Mouse (Mus musculus) frontal cortex, postnatal 36 days (tissue): ENCODE results near the gene Rab1b.
A peak's percentile ranks its signal among the peaks of the same experiment; 100 is the strongest.

Experiments used
- DNase-seq, 2 experiments: peaks; one replicate each; pipeline ENCODE4 v3.0.0; 2022; ENCODE audit warnings: low spot score in 2 of 2

Gene Rab1b

DNA sequence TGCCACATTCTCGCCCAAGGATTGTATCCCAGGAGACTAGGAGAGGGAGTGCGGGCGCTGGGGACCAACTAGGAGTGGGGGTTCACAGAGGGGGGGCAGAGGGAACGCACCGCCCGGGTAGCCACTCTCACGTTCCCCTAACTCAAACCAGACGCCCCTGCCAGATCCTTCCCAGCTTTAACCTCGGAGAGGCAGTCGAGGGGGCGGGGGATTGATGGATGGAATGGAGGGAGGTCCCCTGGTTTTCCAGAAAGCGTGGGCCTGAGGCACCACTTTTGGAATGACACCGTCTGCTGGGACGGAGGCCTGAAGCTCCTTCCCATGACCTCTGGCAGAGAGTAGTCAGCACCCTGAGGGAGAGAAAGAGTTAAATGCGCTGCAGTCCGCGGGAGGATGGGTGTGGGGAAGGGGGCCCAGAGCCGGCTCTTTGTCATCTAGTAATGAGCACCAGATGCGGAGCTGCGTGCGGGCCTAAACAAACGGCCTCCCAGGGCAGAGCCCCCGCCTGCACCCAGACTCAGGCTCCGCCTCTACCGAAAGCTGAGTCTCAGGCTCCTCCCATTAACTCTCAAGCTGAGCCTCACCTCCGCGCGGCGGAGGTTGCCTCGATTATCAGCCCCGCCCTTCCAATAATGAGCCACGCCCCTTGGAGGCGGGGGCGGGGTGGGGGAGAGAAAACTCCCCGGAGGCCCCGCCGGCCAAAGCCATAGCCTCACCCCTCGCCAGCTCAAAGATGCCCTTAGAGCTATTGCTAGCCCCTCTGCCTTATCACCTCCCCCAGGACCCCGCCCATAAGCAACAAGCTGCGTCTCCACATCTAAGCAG lies 35.1 kb downstream of the Rab1b start:
- DNase-seq: peak in 1 of 2 experiments; percentile 50

GRCm38 (mm10) chr19:5071077-5071476 lies 35.8 kb downstream of the Rab1b start:
- no peak for DNase-seq

DNA sequence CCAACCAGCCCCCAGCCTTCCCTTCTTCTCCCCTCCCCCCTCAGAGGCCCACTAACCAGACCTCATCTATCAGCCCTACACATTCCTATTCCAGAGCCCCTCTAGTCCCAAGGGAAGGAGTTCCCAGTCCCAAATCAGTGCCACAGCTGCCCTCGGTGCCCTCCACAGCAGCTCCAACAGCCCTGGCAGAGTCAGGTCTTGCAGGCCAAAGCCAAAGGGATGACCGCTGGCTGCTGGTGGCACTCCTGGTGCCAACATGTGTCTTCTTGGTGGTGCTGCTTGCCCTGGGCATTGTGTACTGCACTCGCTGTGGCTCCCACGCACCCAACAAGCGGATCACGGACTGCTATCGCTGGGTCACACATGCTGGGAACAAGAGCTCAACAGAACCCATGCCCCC lies 36.9 kb downstream of the Rab1b start:
- no peak for DNase-seq

DNA sequence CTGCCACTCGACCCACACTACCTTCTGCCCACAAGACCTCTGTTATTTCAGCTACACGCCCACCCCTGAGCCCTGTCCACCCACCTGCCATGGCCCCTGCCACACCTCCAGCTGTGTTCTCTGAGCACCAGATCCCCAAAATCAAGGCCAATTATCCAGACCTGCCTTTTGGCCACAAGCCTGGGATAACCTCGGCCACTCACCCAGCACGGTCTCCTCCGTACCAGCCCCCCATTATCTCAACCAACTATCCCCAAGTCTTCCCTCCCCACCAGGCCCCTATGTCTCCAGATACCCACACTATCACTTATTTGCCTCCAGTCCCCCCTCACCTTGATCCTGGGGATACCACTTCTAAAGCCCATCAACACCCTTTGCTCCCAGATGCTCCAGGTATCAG lies 37.4 kb downstream of the Rab1b start:
- DNase-seq: no peak

GRCm38 (mm10) chr19:5068570-5069234 lies 38.2 kb downstream of the Rab1b start:
- DNase-seq: no peak

GRCm38 (mm10) chr19:5067867-5068569 lies 38.9 kb downstream of the Rab1b start, which contains the start of gene Cd248:
Gene Cd248, plus strand, starts transcription at chr19:5068078.
- DNase-seq: peak in 1 of 2 experiments; percentile 15

GRCm38 (mm10) chr19:5067040-5067799 lies 39.7 kb downstream of the Rab1b start:
- DNase-seq: no peak

DNA sequence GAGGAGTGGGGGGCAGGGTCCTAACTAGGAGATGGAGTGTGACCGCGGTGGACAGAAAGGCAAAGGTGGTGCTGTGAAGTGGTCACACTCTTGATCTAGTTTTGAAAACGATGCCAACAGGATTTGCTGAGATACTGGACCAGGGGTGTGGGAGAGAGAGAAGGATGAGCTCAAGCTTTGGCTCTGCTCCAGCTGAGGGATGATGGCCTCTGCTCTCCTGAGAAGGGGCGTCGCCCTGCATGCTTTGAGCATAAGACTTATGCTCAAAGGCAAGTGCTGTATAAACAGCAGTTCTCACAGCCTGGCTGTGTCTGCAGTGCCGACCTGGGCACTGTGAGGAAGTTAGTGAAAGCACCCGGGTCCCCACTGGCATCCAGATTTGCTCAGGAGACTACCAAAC lies 41.8 kb downstream of the Rab1b start:
- DNase-seq: no peak

- DNase-seq: no peak
These were observed 44.4 kb downstream of the Rab1b start for GRCm38 (mm10) chr19:5062446-5062845.

GRCm38 (mm10) chr19:5062041-5062440 lies 44.8 kb downstream of the Rab1b start:
- DNase-seq: no peak

GRCm38 (mm10) chr19:5060365-5061330 lies 46.2 kb downstream of the Rab1b start:
- no peak for DNase-seq

DNA sequence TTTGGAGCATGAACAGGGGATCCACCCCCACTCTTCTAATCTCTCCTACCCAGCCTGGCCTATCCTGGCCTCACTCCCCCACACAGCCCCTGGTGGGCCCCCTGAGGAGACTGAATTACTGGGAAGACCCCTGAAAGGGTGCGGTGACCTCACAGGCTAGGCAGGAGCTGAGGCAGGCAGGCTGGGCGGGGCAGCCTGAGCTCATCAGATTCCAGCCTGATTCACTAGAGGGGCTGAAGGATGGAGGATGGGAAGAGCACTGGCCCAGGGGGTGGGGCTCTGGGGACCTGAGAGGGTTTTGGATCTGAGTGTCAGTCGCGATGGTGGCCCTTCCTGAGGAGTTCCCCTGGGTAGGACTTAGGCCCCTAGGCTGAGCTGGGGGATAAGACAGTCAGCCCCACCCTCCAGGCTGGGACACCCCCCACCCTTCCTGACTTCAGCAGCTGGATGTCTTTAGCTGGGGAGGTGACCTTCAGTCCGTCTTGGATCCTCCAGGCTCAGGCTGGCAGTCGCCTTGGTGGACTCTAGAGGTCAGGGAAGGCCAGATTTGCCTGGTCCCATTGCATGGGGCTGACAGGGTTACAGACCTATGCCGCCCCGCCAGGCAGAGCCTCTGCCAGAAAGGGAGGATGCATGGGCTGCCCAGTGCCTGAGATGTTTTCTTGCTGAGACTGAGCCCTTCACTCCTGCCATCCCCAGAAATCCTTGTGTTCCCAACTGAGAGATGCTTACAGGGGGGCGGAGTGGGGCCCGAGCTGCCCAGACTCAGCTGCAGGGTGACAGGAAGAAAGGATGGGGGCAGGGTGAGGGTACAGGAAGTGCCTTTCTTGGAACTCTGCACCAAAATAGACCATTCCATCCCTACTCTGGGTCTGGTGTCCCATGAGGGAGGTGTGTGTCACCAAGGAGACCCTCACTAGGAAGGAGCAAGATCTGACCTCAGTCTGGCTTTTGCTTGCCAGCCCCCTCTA lies 47.8 kb downstream of the Rab1b start:
- no peak for DNase-seq

GRCm38 (mm10) chr19:5057876-5058775 lies 48.7 kb downstream of the Rab1b start:
- DNase-seq: no peak

GRCm38 (mm10) chr19:5056251-5056650 lies 50.6 kb downstream of the Rab1b start:
- DNase-seq: no peak

- DNase-seq: no peak
These were observed 53.0 kb downstream of the Rab1b start for GRCm38 (mm10) chr19:5053909-5054308.

DNA sequence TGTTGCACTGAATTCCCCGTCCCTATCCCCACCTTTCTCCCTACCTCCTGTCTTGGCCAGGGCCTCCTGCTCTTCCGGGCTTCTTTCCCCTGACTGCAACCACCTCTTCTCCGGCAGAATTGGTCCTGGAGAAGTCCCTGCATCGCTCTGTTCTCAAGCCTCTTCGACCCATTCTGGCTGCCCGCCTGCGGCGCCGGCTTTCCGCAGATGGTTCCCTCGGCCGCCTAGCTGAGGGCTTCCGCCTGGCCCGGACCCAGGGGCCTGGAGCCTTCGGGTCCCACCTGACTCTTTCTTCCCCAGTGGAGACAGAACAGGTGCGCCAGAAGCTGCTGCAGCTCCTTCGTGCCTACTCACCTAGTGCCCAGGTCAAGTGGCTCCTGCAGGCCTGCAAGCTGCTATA lies 54.0 kb downstream of the Rab1b start:
- DNase-seq: no peak

DNA sequence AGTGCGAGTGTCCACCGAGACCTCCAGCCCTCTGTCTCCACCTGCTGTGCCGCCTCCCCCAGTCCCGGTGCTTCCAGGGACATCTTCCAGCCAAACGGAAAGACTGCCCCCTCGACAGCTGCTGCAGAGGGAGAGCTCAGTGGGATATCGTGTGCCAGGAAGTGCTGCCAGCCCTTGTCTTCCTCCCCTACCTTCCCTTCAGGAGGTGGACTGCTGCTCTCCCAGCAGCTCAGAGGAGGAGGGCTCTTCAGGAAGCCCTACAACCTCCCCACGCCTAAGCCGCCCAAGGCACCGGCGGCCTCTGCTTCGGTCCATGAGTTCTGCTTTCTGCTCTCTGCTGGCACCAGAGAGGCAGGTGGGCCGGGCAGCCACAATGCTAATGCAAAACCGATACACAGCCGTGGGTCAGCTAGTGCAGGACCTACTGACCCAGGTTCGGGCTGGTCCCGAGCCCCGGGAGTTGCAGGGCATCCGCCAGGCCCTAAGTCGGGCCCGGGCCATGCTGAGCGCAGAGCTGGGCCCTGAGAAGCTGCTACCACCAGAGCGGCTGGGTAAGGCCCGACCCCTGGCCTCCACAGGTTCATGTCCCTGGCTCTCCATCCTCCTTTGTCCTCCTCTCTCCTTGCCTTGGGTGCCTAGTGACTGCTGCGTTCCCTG lies 54.6 kb downstream of the Rab1b start:
- peak in 1 of 2 experiments; percentile 79 for DNase-seq

GRCm38 (mm10) chr19:5051515-5051914 lies 55.4 kb downstream of the Rab1b start:
- DNase-seq: no peak
